Mouse (Mus musculus) T-helper 2 cell (primary cell): ENCODE results near the gene Fars2.
"Not testable (repeated sequence)": the region's sequence is repeated elsewhere in the genome, so short reads cannot be mapped to it uniquely, and the experiment has no call there.

ENCODE experiments used
- in situ Hi-C: fragments of 300-600 bp; cut with MboI, MseI; formaldehyde crosslinking; loops from one replicate; pipeline ENCODE4 v1.15.1; 2025; ENCODE audit warnings: high pct_unique_total_duplicates

Fars2 gene

DNA sequence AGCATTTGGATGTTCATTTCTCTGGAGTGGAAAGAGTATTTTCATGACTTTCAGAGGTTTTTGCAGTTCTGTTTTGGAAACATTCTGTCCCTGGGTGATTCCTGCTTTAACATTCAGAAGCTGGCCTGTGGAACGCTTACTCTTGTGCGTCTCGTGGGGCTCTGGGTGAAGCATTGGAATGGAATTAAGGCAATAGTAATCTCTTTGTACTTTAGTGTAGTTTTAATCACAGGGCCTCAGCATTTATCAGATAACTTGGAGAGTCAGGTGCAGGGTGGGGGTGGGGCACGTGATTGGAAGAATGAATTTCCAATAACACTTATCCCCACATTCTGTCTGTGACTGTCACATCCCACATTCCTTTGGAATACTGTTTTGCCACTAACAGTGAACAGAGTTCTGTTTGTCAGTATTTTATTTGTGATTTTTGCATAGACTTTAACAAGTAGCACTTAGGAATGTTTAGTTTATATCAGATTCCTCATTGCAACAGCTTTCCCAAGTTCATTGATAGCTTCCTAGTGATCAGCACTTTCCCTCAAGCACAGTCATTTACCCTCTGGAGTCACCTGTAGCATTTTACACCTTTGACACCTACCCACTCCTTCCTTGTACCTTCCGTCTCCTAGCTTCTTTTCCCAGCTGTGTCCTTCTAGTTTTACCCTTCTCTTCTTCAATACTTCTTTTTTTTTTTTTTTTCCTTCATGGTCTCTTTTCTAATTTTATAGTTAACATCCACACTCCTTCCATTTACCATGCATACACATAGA is 23.2 kb downstream of the Fars2 start:
- in situ Hi-C loops = no loop called here

GRCm38 (mm10) chr13:36145601-36146000 is 28.4 kb downstream of the Fars2 start:
- in situ Hi-C loops = no loop called here

GRCm38 (mm10) chr13:36149175-36149939 is 32.1 kb downstream of the Fars2 start:
- in situ Hi-C loops = no loop called here

DNA sequence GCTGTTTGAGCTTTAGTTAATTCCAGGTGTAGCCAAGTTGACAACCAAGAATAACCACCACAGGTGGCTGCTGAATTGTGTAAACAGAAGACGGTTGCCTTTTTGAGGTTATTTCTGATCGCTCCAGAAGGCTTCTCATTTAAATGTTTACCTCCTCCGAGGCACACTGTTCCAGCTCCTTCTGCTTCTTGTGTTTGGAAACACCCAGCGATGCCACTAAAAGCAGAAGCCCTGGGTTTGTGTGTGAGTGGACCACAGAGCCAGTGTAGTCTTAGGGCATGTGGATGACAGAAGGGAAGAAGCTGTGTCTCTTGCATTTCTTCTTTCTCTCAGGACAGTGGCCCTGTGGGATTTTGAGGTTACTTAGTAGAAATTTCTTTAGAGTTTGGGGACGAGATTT is 33.1 kb downstream of the Fars2 start:
- in situ Hi-C loops = no loop called here

DNA sequence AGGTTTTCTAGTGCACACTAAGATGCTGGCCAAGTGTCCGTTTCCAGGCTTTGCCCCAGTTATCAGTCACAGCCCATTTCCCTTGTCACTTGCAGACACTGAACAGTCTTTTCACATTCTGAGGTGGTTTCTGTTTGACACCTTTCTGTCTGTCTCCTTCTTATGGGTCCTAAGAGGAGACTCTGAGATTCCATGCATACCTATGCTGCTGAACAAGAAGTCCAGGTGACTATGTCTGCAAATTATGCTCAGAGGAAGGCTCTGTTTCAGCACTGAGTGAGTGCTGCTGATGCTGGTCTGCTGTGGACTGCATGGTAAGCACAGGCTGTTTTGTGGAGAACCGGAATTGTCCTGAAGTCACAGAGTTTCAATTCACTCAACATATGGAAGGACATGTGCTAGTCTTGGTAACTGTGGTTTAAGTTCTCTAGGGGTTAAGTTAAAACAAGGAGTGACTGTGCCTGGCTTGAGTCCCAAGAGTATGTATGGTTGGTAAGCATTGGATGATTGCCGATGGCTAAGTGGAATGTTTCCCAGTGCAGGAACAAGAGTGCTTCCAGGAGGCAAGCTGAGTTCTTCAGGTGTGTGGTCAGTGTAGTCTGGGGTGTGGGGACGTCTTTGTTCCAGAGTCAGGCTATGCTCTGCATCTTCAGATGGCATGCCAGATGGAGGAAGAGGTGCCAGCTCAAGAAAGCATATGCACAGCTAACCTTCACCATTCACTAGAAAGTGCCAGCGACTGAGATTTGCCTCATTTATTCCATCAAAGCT is 35.7 kb downstream of the Fars2 start:
- in situ Hi-C loops = no loop called here

- in situ Hi-C loops = no loop called here
These were observed 39.2 kb downstream of the Fars2 start for GRCm38 (mm10) chr13:36156340-36156931.

- in situ Hi-C loops = no loop called here
These were observed 46.2 kb downstream of the Fars2 start for GRCm38 (mm10) chr13:36163411-36163810.

GRCm38 (mm10) chr13:36163898-36164297 is 46.7 kb downstream of the Fars2 start:
- in situ Hi-C loops = no loop called here

GRCm38 (mm10) chr13:36172981-36173380 is 55.8 kb downstream of the Fars2 start:
- in situ Hi-C loops = not testable (repeated sequence)

DNA sequence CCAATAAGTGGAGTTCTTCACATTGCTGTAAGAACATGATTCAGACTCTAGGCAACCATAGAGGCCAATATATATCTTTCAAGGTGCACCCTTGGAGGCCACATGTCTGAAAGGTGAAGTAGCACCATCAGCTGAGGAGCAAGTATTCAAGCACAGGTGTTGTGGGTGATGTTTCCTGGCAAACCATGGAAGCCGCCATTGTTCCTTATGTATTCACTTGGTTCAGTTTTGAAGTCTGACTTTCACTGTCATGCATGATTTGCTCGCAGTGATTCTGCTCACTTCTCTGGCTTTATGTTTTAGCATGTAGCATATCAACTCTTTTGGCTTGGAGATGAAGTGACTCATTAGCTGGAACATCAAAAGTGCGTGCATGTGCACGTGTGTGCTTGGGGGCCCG is 56.9 kb downstream of the Fars2 start:
- in situ Hi-C loops = no loop called here

DNA sequence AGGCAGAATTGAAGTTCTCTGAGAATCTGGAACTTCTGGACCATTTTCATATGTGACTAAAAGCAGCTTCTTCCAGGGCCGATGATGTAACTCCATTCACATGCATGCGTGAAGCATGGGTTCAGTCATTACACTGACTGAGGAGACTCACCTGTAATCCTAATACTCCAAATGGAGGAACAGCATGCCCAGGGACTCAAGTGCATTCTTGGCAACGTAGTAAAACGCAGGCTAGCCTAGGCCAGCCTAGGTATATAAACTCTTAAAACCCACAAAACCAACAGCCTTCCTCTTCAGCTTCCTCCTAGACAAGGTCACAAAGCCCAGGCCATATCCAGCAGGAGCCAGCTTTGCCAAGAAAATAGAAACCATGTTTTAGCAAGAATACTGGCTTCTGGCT is 57.6 kb downstream of the Fars2 start:
- in situ Hi-C loops = no loop called here

GRCm38 (mm10) chr13:36181231-36181630 is 64.0 kb downstream of the Fars2 start:
- in situ Hi-C loops = no loop called here

- in situ Hi-C loops = no loop called here
These were observed 73.4 kb downstream of the Fars2 start for GRCm38 (mm10) chr13:36190577-36190976.

GRCm38 (mm10) chr13:36193484-36194113 is 76.4 kb downstream of the Fars2 start:
- in situ Hi-C loops = no loop called here

GRCm38 (mm10) chr13:36199288-36199687 is 82.1 kb downstream of the Fars2 start:
- in situ Hi-C loops = no loop called here

DNA sequence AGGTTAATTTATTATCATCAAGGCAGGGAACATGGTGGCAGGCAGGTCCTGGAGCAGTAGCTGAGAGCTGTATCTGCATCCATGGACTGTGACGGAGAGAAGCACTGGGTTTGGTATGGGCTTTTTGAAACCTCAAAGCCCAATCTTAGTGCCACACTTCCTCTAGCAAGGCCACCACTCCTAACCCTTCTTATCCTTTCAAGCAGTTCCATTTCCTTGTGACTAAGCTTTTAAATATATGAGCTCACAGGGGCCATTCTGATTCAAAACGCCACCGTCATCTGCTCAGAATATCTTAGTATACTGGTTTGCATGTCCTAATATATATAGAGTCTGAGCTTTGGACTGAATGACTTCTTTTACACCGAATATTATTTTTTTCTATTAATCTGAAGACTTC is 83.2 kb downstream of the Fars2 start:
- in situ Hi-C loops = no loop called here

DNA sequence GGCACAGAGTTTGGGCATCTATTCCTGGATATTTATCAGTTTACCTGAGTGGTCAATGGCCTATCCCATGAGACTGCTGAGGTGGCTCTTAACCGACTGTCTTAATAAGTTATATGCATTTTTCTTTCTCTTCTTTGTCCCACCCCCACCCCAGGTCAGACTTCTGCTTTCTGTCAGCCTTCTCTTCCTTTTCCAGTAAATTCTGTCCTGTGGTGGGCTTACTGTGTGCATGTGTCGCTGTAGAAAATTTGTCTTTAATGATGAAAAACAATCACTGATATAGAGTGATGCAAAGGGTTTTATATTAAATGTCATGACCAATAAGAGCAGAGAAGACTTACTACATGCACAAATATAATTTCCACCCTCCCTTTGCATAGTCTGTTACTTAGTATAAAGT is 85.3 kb downstream of the Fars2 start:
- in situ Hi-C loops = no loop called here

DNA sequence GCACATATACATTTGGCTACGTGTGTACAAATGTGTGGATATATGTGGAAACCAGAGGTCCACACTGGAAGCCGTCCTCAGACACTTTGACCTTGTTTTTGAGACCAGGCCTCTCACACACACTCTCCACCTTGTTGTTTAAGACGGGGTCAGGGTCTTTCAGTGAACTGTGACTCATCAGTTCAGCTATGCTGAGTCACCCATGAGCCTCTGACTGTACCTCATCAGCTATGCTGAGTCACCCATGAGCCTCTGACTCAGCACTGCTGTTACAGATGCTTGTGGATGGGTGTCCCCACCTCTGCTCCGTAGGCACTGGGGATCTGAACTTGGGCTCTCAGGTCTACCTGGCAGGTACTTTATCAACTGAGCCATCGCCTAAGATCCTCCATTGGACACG is 85.8 kb downstream of the Fars2 start:
- in situ Hi-C loops = no loop called here

DNA sequence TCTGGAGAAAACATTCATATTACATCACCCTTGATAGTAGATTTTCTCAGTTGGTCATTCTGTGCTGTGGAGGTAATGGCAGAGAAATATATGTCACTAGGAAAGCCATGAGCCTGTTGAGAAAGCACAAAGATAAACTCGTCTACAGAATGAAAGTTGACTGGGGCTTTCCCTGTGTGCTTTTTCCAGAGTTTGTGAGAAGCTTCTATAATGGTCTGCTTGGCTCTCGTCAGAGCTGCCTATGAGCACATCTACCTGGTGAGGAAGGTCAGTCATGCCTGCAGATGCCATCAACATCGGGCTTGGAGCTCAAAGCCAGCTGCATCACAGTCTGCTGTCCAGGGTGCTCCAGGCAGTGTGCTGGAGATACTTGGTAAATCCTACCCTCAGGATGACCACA is 87.1 kb downstream of the Fars2 start:
- in situ Hi-C loops = no loop called here

DNA sequence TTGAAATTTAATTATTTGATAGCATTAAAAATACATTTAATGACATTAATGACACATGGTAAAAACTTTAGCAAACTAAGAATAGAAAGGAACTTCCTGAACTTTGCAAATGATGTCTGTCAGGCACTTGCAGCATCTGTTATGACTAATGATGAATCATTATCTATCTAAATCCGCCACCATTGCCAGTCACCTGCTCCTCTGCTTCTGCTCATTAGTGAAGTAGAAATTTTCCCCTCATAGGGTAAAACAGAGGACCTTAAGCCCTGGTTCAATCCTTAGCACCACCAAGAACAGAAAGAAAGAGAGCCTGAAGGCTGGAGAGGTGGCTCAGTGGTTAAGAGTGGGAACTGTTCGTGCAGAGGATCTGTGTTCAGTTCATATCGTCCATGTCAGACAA is 93.8 kb downstream of the Fars2 start:
- in situ Hi-C loops = no loop called here

DNA sequence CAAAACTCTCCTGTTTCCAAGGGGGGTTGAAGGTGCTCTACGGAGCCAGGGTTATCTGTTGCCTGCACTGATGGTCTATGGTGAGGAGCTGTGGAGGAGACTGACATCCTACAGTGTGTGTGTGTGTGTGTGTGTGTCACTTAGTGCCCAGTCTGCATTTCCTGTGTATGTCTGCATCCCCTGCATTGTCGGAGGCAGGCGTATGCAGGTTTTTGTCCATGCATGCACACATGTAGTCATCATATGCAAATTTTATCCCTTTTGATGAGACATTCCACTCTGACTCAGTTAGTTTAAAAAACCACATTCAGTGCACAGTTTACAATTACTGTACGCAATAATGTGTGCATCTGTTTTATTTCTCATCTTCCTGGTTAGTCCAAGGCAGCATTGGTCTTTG is 96.8 kb downstream of the Fars2 start:
- in situ Hi-C loops = no loop called here

- in situ Hi-C loops = no loop called here
These were observed 98.8 kb downstream of the Fars2 start for GRCm38 (mm10) chr13:36216005-36216404.
